Mouse (Mus musculus) central nervous system, embryonic 11.5 days (tissue): ENCODE measurements around the gene Gm28919. TPM values are rescaled to one million over a fixed set of nuclear protein-coding genes. Genes with fewer than 3 reads are reported as not detected.

Source experiments
- polyA plus RNA-seq: library from polyadenylated mRNA; depleted of rRNA; stranded (reverse); fragments of >200 nt; gene quantifications from 2 replicates; pipeline ENCODE4 v1.2.3, GENCODE M21; 2012; rRNA removed

The Gm28919 gene
- not detected in 2 replicates for polyA plus RNA-seq

DNA sequence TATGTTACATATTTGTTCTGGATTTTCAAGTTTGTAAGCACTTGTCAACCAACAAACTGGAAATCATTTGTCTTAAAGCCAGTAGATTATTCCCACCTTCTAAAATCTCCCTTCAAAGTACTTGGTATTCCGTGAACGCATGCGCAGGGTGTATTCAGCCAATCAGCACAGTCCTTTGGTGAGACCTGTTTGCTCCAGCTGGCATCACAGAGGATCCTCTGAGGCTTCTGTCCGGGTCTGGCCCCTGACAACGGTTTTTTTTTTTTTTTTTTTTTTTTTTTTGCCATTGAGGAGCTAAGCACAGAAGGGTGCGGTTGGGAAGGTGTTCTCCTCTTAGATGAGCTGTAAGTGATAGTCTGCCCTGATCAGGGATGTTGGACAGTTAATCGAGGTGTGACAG is at the start of gene Gm28919:
Gene Gm28919 (plus strand): TSS at position 301 of the 400 bp plus-strand sequence.

Other genes with a start within 250 kb of the Gm28919 start
- gene Gm21719, start 99.3 kb downstream of the Gm28919 start, polyA plus RNA-seq = not detected in 2 replicates